Mouse (Mus musculus) layer of hippocampus, adult 18-20 months (tissue): ENCODE data around the gene Akap2. TPM values are rescaled to one million over a fixed set of nuclear protein-coding genes. Genes with fewer than 3 reads are reported as not detected.
A peak's percentile ranks its signal among the peaks of the same experiment; 100 is the strongest.
"Not testable (repeated sequence)": the region's sequence is repeated elsewhere in the genome, so short reads cannot be mapped to it uniquely, and the experiment has no call there.

Source experiments
- DNase-seq, 2 experiments: peaks; one replicate each; pipeline ENCODE4 v3.0.0; 2022; ENCODE audit warnings: low spot score in 2 of 2
- total RNA-seq, 2 experiments: library from RNA; stranded (reverse); gene quantifications; 2 replicates each; pipeline ENCODE4 v1.2.3; 2021

Gene Akap2
- total RNA-seq, 2 experiments from 2014 or later: 52.0 to 53.2 TPM

DNA sequence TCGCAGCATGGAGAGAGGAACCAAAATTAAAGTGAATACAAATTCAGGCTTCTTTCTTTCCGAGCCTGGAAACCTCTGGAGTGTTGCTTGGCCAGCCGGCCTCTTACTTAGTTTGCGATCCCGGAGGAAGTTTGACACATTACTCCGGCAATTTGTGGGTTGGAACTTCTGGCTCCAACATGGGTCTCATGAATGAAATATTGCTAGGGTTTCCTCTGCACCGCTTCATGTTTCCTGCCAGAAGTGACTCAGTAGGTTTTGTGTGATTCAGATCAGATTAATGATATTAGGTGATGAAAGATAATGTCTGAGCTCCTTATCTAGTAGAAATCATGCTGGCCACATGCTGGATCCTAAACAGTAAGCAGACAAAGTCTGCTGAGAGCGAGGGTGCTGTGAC lies 144.4 kb downstream of the Akap2 start:
- DNase-seq: no peak

DNA sequence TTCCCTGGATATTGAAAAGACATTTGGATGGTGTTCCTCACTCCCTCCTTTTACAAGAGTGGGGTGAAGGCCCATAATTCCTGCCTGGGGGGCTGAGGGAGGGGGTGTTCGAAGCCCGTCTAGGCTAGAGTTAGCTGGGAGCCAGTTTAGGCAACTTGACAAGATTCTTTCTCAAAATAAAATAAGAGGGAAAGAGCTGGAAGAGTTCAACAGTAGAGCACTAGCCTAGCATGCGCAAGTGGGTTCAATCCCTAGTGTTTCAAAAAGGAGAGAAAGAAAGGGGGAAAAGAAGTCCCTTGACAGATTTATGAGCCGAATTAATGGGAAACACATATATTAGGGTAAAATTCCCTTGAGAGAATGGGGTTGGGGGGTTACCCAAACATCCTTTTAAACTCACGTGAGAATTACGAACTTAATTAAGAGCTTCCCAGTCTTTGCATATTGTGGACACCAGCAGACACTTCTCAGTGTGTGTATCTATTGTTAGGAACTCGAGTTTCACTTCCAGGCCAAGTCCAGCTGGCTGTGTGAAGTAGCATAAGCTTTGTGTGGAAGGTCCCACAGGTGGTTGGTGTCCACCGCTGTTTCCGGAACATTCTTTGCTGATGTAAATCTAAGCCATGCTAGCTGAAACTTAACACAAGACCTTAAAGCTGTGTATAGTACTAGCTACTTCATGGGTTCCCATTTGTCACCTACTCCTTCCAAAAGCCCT lies 145.0 kb downstream of the Akap2 start:
- no peak for DNase-seq

DNA sequence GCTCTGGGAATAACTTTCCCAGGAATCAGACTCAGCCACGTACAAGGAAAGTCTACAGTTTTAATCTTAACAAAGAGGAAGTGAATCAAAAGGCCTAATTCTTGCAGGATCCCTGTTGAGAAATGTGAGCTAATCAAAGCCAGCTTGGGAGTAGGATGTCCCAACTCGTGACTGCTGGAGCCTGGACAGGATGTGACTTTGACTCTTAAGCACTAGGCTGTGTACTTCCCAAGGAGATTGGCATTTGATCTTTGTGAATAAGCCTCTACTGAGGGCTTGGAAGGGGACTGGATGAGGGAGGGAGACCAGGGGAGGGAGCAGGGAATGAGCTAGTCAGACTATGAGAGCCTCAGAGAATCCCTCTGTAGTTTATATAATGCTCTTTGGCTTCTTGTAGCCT lies 148.6 kb downstream of the Akap2 start:
- DNase-seq: no peak

GRCm38 (mm10) chr4:57866990-57867389 lies 149.5 kb downstream of the Akap2 start:
- DNase-seq: no peak

GRCm38 (mm10) chr4:57867454-57867853 lies 150.0 kb downstream of the Akap2 start:
- no peak for DNase-seq

DNA sequence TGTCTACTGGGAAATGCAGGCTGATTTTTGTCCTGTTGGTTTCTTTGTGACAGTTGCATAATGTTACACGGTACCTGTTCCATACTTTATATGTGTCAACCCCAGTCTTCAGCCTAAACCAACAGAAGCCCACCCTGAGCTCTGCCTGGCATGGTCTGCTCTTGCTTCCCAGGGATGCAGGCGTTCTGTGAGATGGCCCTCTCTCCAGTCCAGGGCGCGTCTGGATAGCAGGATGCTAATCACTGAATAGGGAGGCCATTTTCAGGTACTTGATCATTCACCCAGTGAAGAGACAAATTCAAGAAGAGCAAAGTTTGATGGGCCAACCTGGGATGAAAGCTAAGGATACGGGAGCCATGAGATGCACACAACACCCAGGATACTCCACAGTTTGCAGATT lies 161.7 kb downstream of the Akap2 start:
- DNase-seq: no peak

GRCm38 (mm10) chr4:57879804-57880357 lies 162.4 kb downstream of the Akap2 start:
- peak; percentile 64 to 91 for DNase-seq

GRCm38 (mm10) chr4:57883520-57884421 lies 166.3 kb downstream of the Akap2 start:
- no peak for DNase-seq

DNA sequence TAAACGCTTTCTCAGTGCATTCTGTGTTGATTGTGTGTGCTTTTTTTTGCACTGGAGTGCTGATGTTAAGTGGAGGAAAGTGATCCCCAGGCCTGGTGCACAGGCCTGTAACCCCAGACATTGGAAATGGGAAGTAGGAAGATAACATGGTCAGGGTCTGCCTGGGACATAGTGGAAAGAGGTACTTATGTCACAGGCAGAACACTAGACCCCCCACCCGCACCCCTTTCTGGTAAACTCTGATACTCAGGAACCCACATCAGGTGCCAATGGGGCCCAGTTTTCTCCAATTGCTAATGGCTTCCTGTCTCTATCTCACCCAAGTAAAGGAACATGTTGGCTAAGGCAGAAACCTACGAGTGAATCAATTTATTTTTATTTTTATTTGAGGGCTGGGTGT lies 167.1 kb downstream of the Akap2 start:
- no peak for DNase-seq

DNA sequence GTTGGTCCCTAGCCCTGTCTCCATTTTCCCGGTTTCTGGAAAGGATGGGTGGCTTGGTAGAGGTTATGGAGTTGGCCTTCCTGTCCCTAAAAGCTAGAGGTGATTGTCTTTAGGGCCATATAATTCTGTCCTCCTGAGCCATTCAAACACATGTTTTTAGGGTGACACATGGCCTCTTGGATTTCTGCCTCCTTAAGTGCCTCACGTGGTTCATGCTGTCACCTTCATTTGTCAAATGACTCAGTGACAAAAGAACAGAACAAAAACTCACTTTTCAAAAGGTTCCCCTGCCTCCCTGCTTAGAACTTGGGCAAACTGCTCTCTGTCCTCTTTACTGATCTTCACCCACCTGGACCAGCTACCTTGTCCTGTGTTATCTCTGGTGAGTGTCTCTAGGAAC lies 167.7 kb downstream of the Akap2 start:
- no peak for DNase-seq

GRCm38 (mm10) chr4:57886066-57886887 lies 168.8 kb downstream of the Akap2 start:
- DNase-seq: no peak

GRCm38 (mm10) chr4:57886888-57887230 lies 169.4 kb downstream of the Akap2 start:
- no peak for DNase-seq

DNA sequence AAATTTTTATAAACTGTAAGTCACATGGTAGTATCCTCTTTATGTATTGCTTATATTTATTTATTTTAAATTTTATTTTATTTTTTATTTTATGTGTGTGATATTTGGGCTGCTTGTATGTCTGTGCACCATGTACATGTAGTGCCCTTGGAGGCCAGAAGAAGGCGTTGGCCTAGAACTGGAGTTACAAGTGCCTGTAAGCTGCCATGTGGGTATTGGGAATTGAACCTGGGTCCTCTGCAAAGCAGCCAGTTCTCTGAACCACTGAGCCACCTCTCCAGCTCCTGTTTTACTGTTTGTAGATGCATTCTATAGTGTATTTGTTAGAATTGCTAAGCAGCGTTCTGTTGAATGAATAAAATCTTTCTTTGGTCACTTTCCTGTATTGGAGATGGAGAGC lies 170.8 kb downstream of the Akap2 start:
- DNase-seq: no peak

DNA sequence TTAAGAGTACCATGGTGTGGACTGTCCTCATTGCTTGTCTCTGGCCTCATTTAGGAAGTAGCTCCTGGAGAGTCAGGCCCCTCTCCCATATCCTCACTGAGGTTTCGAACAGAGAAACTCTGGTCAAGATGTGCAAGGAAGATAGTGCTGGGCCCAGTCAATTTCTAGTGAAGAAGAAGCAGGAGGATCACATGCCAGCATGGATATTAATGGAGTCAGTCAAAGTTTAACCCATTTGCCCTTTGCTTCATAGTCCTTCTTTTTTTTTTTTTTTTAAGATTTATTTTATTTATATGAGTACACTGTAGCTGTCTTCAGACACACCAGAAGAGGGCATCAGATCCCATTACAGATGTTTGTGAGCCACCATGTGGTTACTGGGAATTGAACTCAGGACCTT lies 171.5 kb downstream of the Akap2 start:
- DNase-seq: not testable (repeated sequence)

- no peak for DNase-seq
These were observed 172.3 kb downstream of the Akap2 start for GRCm38 (mm10) chr4:57889773-57890172.

- DNase-seq: no peak
These were observed 174.6 kb downstream of the Akap2 start for GRCm38 (mm10) chr4:57892001-57892586.

DNA sequence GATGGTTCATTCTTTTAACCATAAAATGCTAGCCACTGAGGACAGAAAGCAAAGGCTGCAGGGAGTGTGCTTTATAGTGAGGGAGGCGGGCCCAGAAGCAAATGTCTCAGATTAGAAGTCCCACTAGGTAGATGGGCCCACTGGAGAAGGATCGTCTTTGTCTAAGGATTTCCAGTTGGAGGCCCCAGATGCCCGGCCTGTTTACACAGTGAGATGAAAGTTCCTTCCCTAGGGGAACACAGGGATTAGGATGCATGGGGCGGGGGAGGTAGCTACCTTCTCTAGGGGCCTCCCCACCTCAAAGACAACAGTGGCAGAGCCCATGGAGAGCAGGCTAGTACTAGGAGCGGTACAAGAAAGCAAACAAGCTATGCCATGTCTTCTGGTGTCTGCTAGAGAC lies 177.7 kb downstream of the Akap2 start:
- no peak for DNase-seq

DNA sequence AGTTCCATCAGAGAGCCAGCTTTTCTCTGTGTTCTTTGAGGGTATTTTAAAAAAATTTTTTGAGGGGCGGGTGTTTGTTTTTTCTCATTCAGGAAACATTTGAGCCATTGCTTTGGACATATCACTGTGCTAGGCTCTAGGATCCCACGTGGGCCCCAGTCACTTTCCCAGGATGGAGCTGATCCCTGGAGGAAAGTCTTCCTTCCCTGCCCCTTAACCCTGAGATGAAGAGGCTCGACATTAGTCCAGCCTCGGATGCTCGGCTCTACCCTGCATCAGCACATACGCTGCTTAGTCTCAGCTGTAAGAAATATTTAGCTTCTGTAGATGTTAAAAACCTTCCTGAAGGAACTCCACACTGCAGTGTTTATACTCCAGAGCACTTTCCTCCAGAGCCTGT lies 178.4 kb downstream of the Akap2 start:
- DNase-seq: no peak

GRCm38 (mm10) chr4:57896631-57897030 lies 179.2 kb downstream of the Akap2 start:
- no peak for DNase-seq

DNA sequence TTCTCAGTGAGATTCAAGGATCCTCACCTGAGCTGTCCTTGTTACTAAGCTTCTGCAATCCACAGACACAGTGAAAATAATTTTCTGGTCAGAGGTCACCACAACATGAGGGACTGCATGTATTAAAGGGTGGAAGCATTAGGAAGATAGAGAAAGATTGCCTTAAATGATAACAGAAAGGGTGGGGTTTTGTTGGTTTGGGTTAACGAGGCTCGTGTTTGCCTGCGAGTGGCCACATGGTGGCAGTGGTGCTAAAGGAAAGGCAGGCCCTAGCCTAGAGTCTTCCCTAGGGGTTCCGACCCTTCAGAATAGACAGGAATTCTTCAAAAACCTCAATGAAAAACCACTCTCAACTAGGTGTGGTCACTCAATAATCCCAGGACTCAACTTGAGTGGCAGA lies 183.8 kb downstream of the Akap2 start:
- peak in 1 of 2 experiments; percentile 49 for DNase-seq

DNA sequence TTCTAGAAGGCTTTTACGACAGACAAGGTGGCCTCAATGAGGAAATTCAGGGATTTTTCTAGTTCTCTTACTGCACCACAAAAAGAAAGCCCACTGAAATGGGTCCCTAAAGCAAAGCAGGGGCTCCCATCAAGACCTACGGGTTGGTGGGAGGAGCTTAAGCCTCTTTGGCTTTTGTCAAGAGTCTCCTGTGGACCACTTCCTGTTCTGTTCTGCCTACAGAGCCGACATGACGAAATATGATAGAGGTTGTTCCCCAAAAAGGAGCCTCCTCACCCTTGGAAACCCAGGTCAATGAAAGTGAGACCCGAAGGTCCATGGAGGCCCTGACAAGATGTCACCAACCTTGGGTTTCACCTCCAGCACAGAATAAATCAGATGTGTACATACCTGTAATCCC lies 185.2 kb downstream of the Akap2 start:
- no peak for DNase-seq
